Mouse (Mus musculus) neural tube, embryonic 15.5 days (tissue): ENCODE data around the gene Zcchc2. TPM values are rescaled to one million over a fixed set of nuclear protein-coding genes. Genes with fewer than 3 reads are reported as not detected.
A peak's percentile ranks its signal among the peaks of the same experiment; 100 is the strongest.

Source experiments
- ATAC-seq: fragments of 200-750 bp; cut with Nextera tagmentation; 2 replicates; pipeline ENCODE4 v1.8.0; 2017; ENCODE audit warnings: mild to moderate bottlenecking, moderate TSS enrichment, moderate library complexity; ENCODE audit not compliant: low FRiP score
- H3K27ac ChIP-seq: fragments of 300-500 bp; sonication (generic); replicated peaks from 2 replicates; pipeline ENCODE4 v1.5.1; 2015; ENCODE audit warnings: mild to moderate bottlenecking, inconsistent platforms
- H3K27me3 ChIP-seq: fragments of 300-500 bp; sonication (generic); replicated peaks from 2 replicates; pipeline ENCODE4 v1.6.1; 2015; ENCODE audit warnings: inconsistent platforms
- H3K36me3 ChIP-seq: fragments of 300-500 bp; sonication (generic); 2 replicates; pipeline ENCODE4 v1.6.1; 2015; ENCODE audit warnings: inconsistent platforms
- H3K4me1 ChIP-seq: fragments of 300-500 bp; sonication (generic); 2 replicates; pipeline ENCODE4 v1.6.1; 2015; ENCODE audit warnings: inconsistent platforms
- H3K4me2 ChIP-seq: fragments of 300-500 bp; sonication (generic); 2 replicates; pipeline ENCODE4 v1.6.1; 2015; ENCODE audit warnings: inconsistent platforms, mild to moderate bottlenecking, moderate library complexity
- H3K4me3 ChIP-seq: fragments of 300-500 bp; sonication (generic); replicated peaks from 2 replicates; pipeline ENCODE4 v1.5.1; 2015; ENCODE audit warnings: mild to moderate bottlenecking, inconsistent platforms
- H3K9ac ChIP-seq: fragments of 300-500 bp; sonication (generic); replicated peaks from 2 replicates; pipeline ENCODE4 v1.6.1; 2015; ENCODE audit warnings: mild to moderate bottlenecking, inconsistent platforms
- H3K9me3 ChIP-seq: fragments of 300-500 bp; sonication (generic); replicated peaks from 2 replicates; pipeline ENCODE4 v1.6.1; 2016; ENCODE audit warnings: inconsistent platforms
- WGBS: fragments of 180-500 bp; shearing (Covaris S2); methylation state at CpG from one replicate; pipeline ENCODE4 v1.1.7; 2015; ENCODE audit warnings: mixed read lengths; 5-methylcytosine and 5-hydroxymethylcytosine counted together
- polyA plus RNA-seq: library from polyadenylated mRNA; unstranded; fragments of >200 nt; fragmentation: Nextera tagmentation; extraction: Ambion mirVana; gene quantifications from 2 replicates; pipeline ENCODE4 v1.2.1, GENCODE M21; 2015

Gene Zcchc2
- polyA plus RNA-seq, 1 experiment from 2014 or later, result 2.4 TPM

DNA sequence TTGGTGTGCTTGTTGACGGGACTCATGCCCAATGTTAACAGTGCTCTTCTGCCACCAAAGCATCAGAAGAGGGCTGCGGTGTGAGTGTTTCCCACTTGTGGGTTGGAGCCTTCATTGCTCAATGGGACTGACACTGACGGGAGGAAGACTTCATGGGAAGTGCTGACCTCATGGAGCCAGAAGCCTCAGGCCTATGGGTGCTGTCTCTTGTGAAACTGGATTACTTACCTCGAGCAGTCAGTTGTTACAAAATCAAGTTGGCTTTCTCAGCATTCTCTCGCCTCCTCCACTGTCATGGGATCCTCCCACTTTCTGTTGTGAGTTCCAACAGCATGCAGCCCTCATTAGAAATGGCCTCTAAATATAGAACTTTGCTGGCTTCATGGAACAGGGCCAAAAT is 25.0 kb upstream of the Zcchc2 start:
- no peaks in the 10 kb centered on the region for H3K36me3 ChIP-seq
- H3K4me1 ChIP-seq, result no peaks in the 10 kb centered on the region
- H3K27ac ChIP-seq, result no peak overlapping the region
- WGBS, result 87% methylated on average over 5 of the region's 5 CpGs
- H3K27me3 ChIP-seq, result no peaks in the 10 kb centered on the region
- no peak overlapping the region for H3K9ac ChIP-seq
- H3K9me3 ChIP-seq, result no peaks in the 10 kb centered on the region
- no peak overlapping the region for H3K4me2 ChIP-seq
- ATAC-seq, result no peak
- H3K4me3 ChIP-seq, result no peak overlapping the region

DNA sequence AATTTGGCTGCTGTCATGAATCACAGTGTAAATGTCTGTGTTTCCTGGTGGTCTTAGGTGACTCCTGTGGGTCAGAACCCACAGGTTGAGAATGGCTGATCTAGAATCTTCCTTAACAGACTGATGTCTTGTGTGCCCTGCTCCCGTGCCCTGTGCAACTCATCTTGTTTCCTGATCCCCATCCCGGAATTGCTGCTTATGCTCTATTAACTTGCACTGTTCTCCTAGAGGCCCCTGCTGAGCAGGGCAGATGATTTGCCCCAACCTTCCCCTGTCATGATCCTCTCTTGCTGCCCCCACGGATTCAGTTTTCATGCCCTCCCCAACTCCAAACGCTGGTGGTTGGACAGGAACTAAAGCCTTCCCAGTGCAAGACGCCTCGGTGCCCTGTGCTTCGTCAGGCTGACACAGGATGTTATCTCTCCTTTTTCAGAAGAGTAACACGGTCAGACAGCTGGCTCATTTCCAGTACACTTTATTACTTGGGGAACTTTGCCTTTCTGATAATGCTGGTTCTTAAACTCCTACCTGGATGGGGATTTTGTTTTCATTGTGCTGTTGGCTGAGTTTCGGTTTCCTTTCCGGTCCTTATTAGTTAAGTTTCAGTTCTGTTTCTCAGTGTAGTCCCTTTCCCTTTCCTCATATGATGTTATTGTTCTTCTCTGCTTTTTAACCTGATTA is 18.6 kb upstream of the Zcchc2 start:
- no peaks in the 10 kb centered on the region for H3K4me1 ChIP-seq
- no peaks in the 10 kb centered on the region for H3K36me3 ChIP-seq
- ATAC-seq, result no peak
- no peak overlapping the region for H3K27ac ChIP-seq
- no peaks in the 10 kb centered on the region for H3K9me3 ChIP-seq
- no peaks in the 10 kb centered on the region for H3K27me3 ChIP-seq
- 74% methylated on average over 10 of the region's 10 CpGs for WGBS
- H3K4me3 ChIP-seq, result no peak overlapping the region
- H3K4me2 ChIP-seq, result no peak overlapping the region
- H3K9ac ChIP-seq, result no peak overlapping the region

DNA sequence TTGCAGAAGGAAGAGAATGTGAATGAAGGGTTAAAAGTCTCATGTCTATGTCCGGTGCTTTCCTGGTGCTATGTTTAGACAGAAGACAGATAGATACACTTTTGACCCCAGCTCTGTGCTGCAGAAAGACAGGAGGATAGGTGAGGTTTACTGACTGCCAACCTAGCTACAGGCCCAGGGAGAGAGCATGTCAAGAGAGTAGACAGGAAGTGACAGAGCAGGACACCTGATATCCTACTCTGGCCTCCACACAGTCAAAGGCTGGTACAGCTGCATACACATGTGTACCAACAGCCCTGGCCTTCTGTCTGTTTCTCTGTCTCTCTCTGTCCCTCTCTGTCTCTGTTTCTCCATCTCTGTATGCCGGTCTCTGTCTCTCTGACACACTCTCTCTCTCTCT is 16.2 kb upstream of the Zcchc2 start:
- no peak overlapping the region for H3K27ac ChIP-seq
- no peaks in the 10 kb centered on the region for H3K4me1 ChIP-seq
- no peaks in the 10 kb centered on the region for H3K9me3 ChIP-seq
- WGBS, result 69% methylated on average over 2 of the region's 2 CpGs
- no peaks in the 10 kb centered on the region for H3K27me3 ChIP-seq
- H3K36me3 ChIP-seq, result no peaks in the 10 kb centered on the region
- no peak overlapping the region for H3K4me3 ChIP-seq
- H3K9ac ChIP-seq, result no peak overlapping the region
- H3K4me2 ChIP-seq, result no peak overlapping the region
- ATAC-seq, result no peak

DNA sequence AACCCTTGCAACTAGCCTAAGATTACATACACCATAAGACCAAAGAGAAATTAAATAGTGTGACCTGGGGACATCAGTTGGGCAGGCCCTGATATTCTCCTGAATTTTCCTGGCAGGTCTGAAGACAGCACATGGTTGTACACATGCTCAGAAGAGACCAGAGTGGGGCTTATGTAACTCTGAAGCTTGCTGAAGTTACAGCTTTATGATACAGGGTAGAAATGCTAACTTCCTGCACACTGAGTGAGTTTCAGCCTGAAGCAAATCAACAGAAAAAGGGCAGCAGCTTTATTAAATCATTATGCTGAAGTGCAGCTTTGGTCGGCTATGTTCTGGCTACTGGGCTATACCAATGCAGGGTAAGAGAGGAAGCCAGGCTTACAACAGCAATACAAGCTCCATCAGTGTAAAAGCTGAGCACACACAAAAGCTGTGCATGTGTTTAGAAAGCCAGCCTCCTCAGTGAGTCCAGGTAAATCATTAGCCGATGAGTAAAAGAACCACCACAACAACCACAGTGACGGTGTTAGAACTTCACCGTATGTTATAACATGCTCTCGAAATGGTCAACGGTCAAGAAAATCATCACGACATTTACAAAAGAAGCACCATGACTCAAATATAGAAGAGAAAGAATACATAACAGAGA is 12.6 kb upstream of the Zcchc2 start:
- Histone ChIP-seq H3K27me3 (no peaks in the 10 kb centered on the region), H3K9ac (no peak overlapping the region), H3K27ac (no peak overlapping the region), H3K4me1 (no peaks in the 10 kb centered on the region), H3K4me3 (no peak overlapping the region), H3K9me3 (no peaks in the 10 kb centered on the region), H3K36me3 (no peaks in the 10 kb centered on the region), H3K4me2 (no peak overlapping the region)
- no peak for ATAC-seq
- 70% methylated on average over 7 of the region's 7 CpGs for WGBS

DNA sequence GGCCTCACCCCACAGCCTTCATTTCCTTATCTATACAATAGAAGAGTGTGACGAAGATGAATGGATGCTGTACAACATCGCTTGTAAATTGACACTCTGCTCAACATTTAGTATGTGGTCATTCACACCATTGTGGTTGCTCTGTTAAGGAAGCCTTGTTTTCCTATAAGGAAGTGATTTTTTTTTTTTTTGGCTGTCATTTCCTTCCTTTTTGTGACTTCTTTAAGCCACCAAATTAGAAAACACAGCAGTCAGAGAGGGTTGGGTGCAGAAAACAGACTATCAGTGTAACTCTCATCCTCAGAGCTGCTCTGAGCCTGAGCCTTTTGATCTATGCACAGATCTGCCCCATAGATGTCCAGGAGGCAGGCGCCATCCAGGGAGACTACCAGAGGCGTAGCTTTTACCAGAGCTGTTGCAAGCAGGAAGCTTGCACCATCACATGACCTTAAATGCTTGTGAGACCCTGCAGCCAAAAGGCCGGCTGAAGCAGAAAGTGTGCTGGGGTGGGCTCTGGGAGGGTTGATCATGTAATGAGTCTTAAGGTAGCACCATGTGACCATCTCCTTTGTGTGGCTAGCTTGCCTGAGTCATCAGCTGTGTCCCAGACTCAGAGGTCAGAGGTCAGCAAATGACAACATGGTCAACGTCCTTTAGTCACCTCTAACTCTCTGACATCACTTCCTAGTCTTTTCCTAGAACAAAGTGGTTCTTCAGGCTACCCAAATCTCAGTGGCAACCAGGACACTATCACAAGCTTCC is 9.2 kb upstream of the Zcchc2 start:
- no peaks in the 10 kb centered on the region for H3K27me3 ChIP-seq
- H3K4me2 ChIP-seq, result no peak overlapping the region
- no peak overlapping the region for H3K4me3 ChIP-seq
- H3K9me3 ChIP-seq, result no peaks in the 10 kb centered on the region
- 68% methylated on average over 6 of the region's 6 CpGs for WGBS
- no peaks in the 10 kb centered on the region for H3K36me3 ChIP-seq
- H3K4me1 ChIP-seq, result no peaks in the 10 kb centered on the region
- no peak for ATAC-seq
- H3K27ac ChIP-seq, result no peak overlapping the region
- no peak overlapping the region for H3K9ac ChIP-seq

DNA sequence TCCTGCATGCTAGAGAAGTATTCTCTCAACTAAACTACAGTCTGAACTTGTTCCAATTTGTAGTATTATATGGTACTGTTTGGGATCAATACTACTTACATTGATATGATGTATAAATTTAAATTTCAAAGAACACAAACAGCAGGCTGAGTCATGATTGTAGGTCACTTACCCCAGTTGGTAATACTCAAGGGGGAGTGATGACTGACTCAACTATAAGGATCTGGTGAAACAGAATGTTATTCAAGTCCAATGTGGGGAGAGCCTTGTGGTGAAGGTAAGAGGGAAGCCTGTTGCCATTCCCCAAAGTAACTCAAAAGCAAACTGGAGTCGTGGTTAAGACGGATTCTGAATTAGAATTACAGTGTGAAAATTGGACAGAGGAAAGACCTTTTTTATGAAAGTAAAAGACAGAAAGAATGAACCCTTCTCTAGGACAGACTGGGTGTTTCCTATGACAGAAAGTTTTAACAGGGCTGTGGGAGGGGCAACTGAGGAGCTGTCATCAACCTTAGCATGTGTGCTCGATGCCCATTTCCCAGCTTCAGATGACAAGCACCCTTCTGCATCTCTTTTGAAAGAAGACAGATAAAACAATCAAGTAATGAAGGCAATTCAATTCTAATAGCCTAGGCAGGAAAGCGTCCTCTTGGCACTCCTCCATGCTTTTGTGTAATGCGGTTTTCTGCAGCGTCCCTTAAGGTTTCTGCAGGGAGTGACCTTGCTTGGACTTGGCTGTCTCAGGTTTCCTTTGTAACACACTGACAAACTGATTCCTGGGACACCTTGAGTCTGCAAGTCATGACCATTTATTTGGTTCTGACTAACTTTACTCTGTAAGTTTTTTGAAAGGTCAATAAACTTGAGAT is 7.5 kb upstream of the Zcchc2 start:
- WGBS, result 63% methylated on average over 6 of the region's 6 CpGs

DNA sequence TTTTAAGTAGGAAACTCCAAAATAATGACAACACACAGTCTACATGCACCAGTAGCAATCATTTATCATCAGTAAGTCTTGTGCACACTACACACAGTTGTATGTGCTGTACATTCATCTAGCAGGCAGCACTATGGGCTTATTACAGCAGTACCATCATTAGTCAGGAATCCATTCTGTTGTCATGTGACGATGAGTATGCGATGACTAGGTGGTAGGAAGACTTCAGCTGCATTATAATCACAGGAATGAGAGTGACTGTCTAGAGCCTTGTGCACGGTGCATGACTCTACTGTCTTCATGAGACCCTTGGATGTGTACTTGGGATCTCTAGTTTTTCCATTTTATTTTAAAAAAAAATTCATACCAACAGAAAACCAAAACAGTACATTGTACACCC is 6.0 kb upstream of the Zcchc2 start:
- ATAC-seq, result no peak
- no peak overlapping the region for H3K4me3 ChIP-seq
- no peak overlapping the region for H3K27ac ChIP-seq
- no peaks in the 10 kb centered on the region for H3K9me3 ChIP-seq
- H3K4me2 ChIP-seq, result no peak overlapping the region
- no peaks in the 10 kb centered on the region; the same call in 1 of the 2 replicates for H3K27me3 ChIP-seq
- no peaks in the 10 kb centered on the region for H3K36me3 ChIP-seq
- no peak overlapping the region for H3K9ac ChIP-seq
- 98% methylated on average over 3 of the region's 3 CpGs for WGBS
- H3K4me1 ChIP-seq, result no peaks in the 10 kb centered on the region

More for the DNA sequence above, 7.5 kb upstream of the Zcchc2 start:
- H3K27ac ChIP-seq, result no peak overlapping the region
- no peaks in the 10 kb centered on the region for H3K36me3 ChIP-seq
- H3K4me3 ChIP-seq, result no peak overlapping the region
- H3K27me3 ChIP-seq, result no peaks in the 10 kb centered on the region
- no peaks in the 10 kb centered on the region for H3K4me1 ChIP-seq
- no peak overlapping the region for H3K4me2 ChIP-seq
- H3K9me3 ChIP-seq, result no peaks in the 10 kb centered on the region
- no peak for ATAC-seq
- no peak overlapping the region for H3K9ac ChIP-seq

DNA sequence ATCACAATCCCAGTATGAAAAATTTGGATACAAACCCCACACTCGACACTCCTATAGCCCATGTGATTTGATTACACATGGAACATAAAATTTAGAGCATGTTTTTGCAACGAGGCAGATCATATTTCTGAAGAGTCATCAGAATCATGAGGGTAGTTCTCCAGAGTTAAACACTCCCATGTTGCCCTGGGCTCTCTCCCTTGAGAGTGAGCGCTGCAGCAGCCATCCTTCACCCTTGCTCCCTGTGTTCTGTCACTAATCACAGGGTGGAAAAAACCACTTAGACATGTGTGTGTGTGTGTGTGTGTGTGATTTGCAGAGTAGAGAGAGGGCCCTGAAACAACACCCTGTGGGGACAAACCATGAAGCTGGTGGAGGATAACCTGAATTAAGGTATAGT is 2.0 kb upstream of the Zcchc2 start:
- H3K36me3 ChIP-seq, result no peaks in the 10 kb centered on the region
- H3K9me3 ChIP-seq, result no peaks in the 10 kb centered on the region
- H3K27ac ChIP-seq, result no peak overlapping the region
- no peak overlapping the region for H3K4me3 ChIP-seq
- peaks cover 19% of the 10 kb centered on the region for H3K4me1 ChIP-seq
- WGBS, result 52% methylated on average over 3 of the region's 3 CpGs
- H3K9ac ChIP-seq, result no peak overlapping the region
- no peak overlapping the region for H3K4me2 ChIP-seq
- no peaks in the 10 kb centered on the region; the same call in 1 of the 2 replicates for H3K27me3 ChIP-seq
- ATAC-seq, result no peak

DNA sequence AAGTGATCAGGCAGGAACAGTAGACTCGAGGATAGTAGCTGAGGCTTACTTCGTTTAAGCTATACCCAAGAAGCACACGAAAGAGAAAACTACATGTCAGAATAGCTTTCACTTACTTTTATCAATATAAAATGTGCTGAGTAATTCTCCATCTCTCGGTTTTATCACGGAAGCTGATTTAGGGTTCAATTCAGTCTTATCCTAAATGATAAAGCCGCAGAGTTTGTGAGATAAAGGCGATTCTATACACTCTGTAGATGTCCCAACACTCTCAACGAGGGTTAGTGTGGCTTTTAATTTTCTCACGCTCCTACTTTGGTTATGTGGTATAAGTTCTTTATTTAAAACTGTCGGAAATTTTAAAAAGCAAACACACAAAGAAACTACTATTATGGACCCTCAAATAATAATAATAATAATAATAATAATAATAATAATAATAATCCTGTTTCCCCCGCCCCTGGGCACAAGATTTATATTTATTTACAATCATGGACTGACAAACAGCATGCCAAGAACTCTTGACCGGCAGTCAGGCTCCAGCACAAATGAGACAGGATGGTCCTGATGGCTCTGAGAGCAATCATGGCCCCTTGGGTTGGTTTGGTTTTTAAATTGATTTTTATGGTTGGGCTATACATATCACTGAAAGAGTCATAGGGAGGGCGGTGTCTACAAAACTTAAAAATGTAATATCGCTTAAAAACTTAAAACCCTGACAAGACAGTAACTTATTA is 1.1 kb upstream of the Zcchc2 start:
- peaks cover 25% of the 10 kb centered on the region for H3K4me1 ChIP-seq
- no peak overlapping the region for H3K9ac ChIP-seq
- 76% methylated on average over 14 of the region's 14 CpGs for WGBS
- no peak for ATAC-seq
- no peaks in the 10 kb centered on the region for H3K36me3 ChIP-seq
- H3K4me3 ChIP-seq, result peak overlapping the region; percentile 71
- H3K27me3 ChIP-seq, result no peaks in the 10 kb centered on the region; the same call in 1 of the 2 replicates
- H3K27ac ChIP-seq, result no peak overlapping the region
- peak overlapping the region; percentile 81 for H3K4me2 ChIP-seq
- no peaks in the 10 kb centered on the region for H3K9me3 ChIP-seq

DNA sequence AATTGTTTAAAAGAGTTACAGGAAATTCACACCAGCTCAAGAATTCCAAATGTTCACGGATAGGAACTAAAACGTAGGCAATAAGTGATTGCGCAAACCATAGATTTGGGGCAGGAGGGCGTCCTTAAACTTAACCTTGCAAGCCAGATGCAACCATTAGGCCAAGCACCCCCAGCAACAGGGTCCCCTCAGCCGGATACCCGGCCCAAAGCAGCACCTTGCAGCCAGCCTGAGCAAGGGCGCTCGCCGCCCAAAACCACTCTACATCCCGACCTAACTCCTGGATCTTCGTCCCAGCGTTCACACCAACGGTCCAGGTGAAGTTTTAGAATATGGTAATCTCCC is 594 bp upstream of the Zcchc2 start:
- 2% methylated on average over 13 of the region's 13 CpGs for WGBS
- peak; percentile 14 for ATAC-seq

More for the DNA sequence above, 594 bp upstream of the Zcchc2 start:
- Histone ChIP-seq H3K4me2 (peak overlapping the region; percentile 81), H3K27me3 (no peaks in the 10 kb centered on the region; the same call in 1 of the 2 replicates), H3K36me3 (no peaks in the 10 kb centered on the region), H3K4me1 (peaks cover 29% of the 10 kb centered on the region), H3K9ac (peak overlapping the region; percentile 55), H3K4me3 (peak overlapping the region; percentile 71), H3K27ac (0 out of 2 replicates have a peak overlapping the region, but pooled peaks have one; percentile 18), H3K9me3 (no peaks in the 10 kb centered on the region)
